Mouse (Mus musculus) heart, adult 2 months (tissue): Measurements from ENCODE around the gene 1520401A03Rik. TPM values are rescaled to one million over a fixed set of nuclear protein-coding genes. Genes with fewer than 3 reads are reported as not detected.

Experiments used
- DNase-seq, 2 experiments: peaks; one replicate each; pipeline ENCODE4 v3.0.0; 2021
- H3K27ac ChIP-seq: fragments of 200-600 bp; 2 replicates; pipeline ENCODE4 v1.8.1; 2022
- H3K27me3 ChIP-seq: fragments of 200-500 bp; 2 replicates; pipeline ENCODE4 v1.6.1; 2012; ENCODE audit warnings: mild to moderate bottlenecking, low read length, inconsistent platforms, mixed read lengths; ENCODE audit not compliant: control insufficient read depth, insufficient read depth
- H3K36me3 ChIP-seq: fragments of 200-500 bp; 2 replicates; pipeline ENCODE4 v1.6.1; 2012; ENCODE audit warnings: low read length, inconsistent platforms; ENCODE audit not compliant: control insufficient read depth, insufficient read depth
- H3K4me1 ChIP-seq: fragments of 200-500 bp; 2 replicates; pipeline ENCODE4 v1.6.1; 2011; ENCODE audit warnings: low read length; ENCODE audit not compliant: control insufficient read depth, insufficient read depth
- H3K4me3 ChIP-seq: fragments of 200-600 bp; 2 replicates; pipeline ENCODE4 v1.8.1; 2022
- H3K79me2 ChIP-seq: fragments of 200-500 bp; replicated peaks from 2 replicates; pipeline ENCODE4 v1.6.1; 2012; ENCODE audit warnings: mild to moderate bottlenecking, inconsistent platforms, low read length, moderate library complexity, mixed read lengths; ENCODE audit not compliant: control insufficient read depth, insufficient read depth
- H3K9ac ChIP-seq: fragments of 200-500 bp; 2 replicates; pipeline ENCODE4 v1.6.1; 2012; ENCODE audit warnings: low read depth, mild to moderate bottlenecking, control low read depth, inconsistent platforms, low read length, mixed read lengths
- CTCF ChIP-seq: fragments of 200-600 bp; IDR thresholded peaks from 2 replicates; pipeline ENCODE4 v1.8.1; 2022; ENCODE audit warnings: antibody characterized with exemption, mild to moderate bottlenecking, moderate library complexity
- EP300 ChIP-seq: fragments of 200-500 bp; IDR thresholded peaks from 2 replicates; pipeline ENCODE4 v1.6.1; 2011; ENCODE audit warnings: low read depth, low read length, control low read depth; ENCODE audit not compliant: insufficient read depth
- POLR2A ChIP-seq: fragments of 200-500 bp; IDR thresholded peaks from 2 replicates; pipeline ENCODE4 v1.6.1; 2011; ENCODE audit warnings: mild to moderate bottlenecking, low read depth, low read length, control low read depth; ENCODE audit not compliant: insufficient read depth
- WGBS: fragments of 180-500 bp; shearing (Covaris S2); methylation state at CpG from one replicate; pipeline ENCODE4 v1.1.7; 2018; 5-methylcytosine and 5-hydroxymethylcytosine counted together
- intact Hi-C: fragments of 180-260 bp; cut with DNase I; formaldehyde crosslinking; loops from one replicate; pipeline ENCODE4 v1.15.1; 2025
- polyA plus RNA-seq: library from polyadenylated mRNA; depleted of rRNA; stranded (reverse); fragments of >200 nt; gene quantifications from 2 replicates; pipeline ENCODE4 v1.2.3, GENCODE M21; 2012
- total RNA-seq, 2 experiments: library from RNA; stranded (reverse); gene quantifications; 2 replicates each; pipeline ENCODE4 v1.2.3; 2021

Gene 1520401A03Rik
- total and polyA plus RNA-seq, 3 experiments: not detected

GRCm38 (mm10) chr17:23721886-23722285 is 697 bp downstream of the 1520401A03Rik start:
- H3K27me3 ChIP-seq: no peaks in the 10 kb centered on the region
- peaks cover 3% of the 10 kb centered on the region for H3K4me1 ChIP-seq
- H3K27ac ChIP-seq: no peak overlapping the region
- DNase-seq: no peak
- intact Hi-C loops: no loop called here
- no peak overlapping the region for H3K4me3 ChIP-seq
- no peak overlapping the region for H3K9ac ChIP-seq
- H3K79me2 ChIP-seq: no peaks in the 10 kb centered on the region
- H3K36me3 ChIP-seq: no peaks in the 10 kb centered on the region
- TF ChIP-seq CTCF: no peak
- no peak for TF ChIP-seq POLR2A
- no peak for TF ChIP-seq EP300
- WGBS: 93% methylated on average over 2 of the region's 2 CpGs

- no peak for DNase-seq
- no peaks in the 10 kb centered on the region for H3K79me2 ChIP-seq
- no peak overlapping the region for H3K4me3 ChIP-seq
- TF ChIP-seq POLR2A (no peak), EP300 (no peak), CTCF (no peak)
- H3K9ac ChIP-seq: no peak overlapping the region
- no peaks in the 10 kb centered on the region for H3K36me3 ChIP-seq
- H3K4me1 ChIP-seq: no peaks in the 10 kb centered on the region
- intact Hi-C loops: no loop called here
- no peak overlapping the region for H3K27ac ChIP-seq
- 29% methylated on average over 1 of the region's 1 CpGs for WGBS
- H3K27me3 ChIP-seq: no peaks in the 10 kb centered on the region
These were observed 3.1 kb downstream of the 1520401A03Rik start for GRCm38 (mm10) chr17:23719455-23719854.

GRCm38 (mm10) chr17:23717003-23717402 is 5.6 kb downstream of the 1520401A03Rik start:
- intact Hi-C loops: no loop called here
- Histone ChIP-seq H3K36me3 (no peaks in the 10 kb centered on the region), H3K27ac (no peak overlapping the region), H3K79me2 (no peaks in the 10 kb centered on the region), H3K4me1 (no peaks in the 10 kb centered on the region), H3K4me3 (no peak overlapping the region), H3K9ac (no peak overlapping the region), H3K27me3 (no peaks in the 10 kb centered on the region)
- WGBS: 56% methylated on average over 2 of the region's 2 CpGs
- DNase-seq: no peak
- TF ChIP-seq CTCF (no peak), EP300 (no peak), POLR2A (no peak)

- H3K9ac ChIP-seq: no peak overlapping the region
- no peaks in the 10 kb centered on the region for H3K27me3 ChIP-seq
- no peaks in the 10 kb centered on the region for H3K4me1 ChIP-seq
- H3K4me3 ChIP-seq: no peak overlapping the region
- H3K27ac ChIP-seq: no peak overlapping the region
- DNase-seq: peak; percentile 64 to 81
- intact Hi-C loops: loop anchor here (2.0 kb wide), 1 partner anchor 45 kb away; the partner anchor contains the start of gene Bicdl2
- no peaks in the 10 kb centered on the region for H3K36me3 ChIP-seq
- 4% methylated on average over 3 of the region's 3 CpGs for WGBS
- H3K79me2 ChIP-seq: no peaks in the 10 kb centered on the region
- TF ChIP-seq EP300 (no peak), CTCF (peak; percentile 96), POLR2A (no peak)
These were observed 16.4 kb downstream of the 1520401A03Rik start for GRCm38 (mm10) chr17:23706212-23706611.

GRCm38 (mm10) chr17:23705525-23706104 is 17.0 kb downstream of the 1520401A03Rik start:
- Histone ChIP-seq H3K4me1 (no peaks in the 10 kb centered on the region), H3K9ac (no peak overlapping the region), H3K4me3 (no peak overlapping the region), H3K27me3 (no peaks in the 10 kb centered on the region), H3K79me2 (no peaks in the 10 kb centered on the region), H3K36me3 (no peaks in the 10 kb centered on the region), H3K27ac (no peak overlapping the region)
- intact Hi-C loops: loop anchor here (2.0 kb wide), 2 partner anchors 45 to 135 kb away; partner anchors contain the start of gene Bicdl2
- DNase-seq: no peak
- no peak for TF ChIP-seq POLR2A
- WGBS: 83% methylated on average over 7 of the region's 7 CpGs

- Histone ChIP-seq H3K36me3 (no peaks in the 10 kb centered on the region), H3K79me2 (no peaks in the 10 kb centered on the region), H3K4me1 (peaks cover 2% of the 10 kb centered on the region; the same call in 1 of the 2 replicates), H3K27me3 (no peaks in the 10 kb centered on the region), H3K27ac (no peak overlapping the region), H3K9ac (no peak overlapping the region), H3K4me3 (no peak overlapping the region)
- 44% methylated on average over 7 of the region's 7 CpGs for WGBS
- intact Hi-C loops: loop anchor here (2.0 kb wide), 1 partner anchor 134 kb away; no protein-coding TSS in a partner anchor
- TF ChIP-seq CTCF (no peak), EP300 (no peak), POLR2A (no peak)
- DNase-seq: no peak
These were observed 17.8 kb downstream of the 1520401A03Rik start for GRCm38 (mm10) chr17:23704741-23705140.
